Mouse (Mus musculus): ENCODE measurements at regions not wholly inside any gene's neighbourhood (a gene's known extent, or its start where the extent isn't known, plus 50 kb on each side); places are given as distances from the start of the nearest gene placed in this dataset.

GRCm38 (mm10) chr2:51207150-51208022 lies 58.5 kb upstream of the Rnd3 start:
- Histone ChIP-seq H3K4me3 (ENCODE audit: control insufficient read depth in 1 of 2, insufficient read depth in 1 of 2, low read depth in 2 of 2, low read length in 2 of 2) (no peak overlapping the region), H3K27ac (ENCODE audit: control insufficient read depth, low read depth, low read length) (no peak overlapping the region), H3K36me3 (ENCODE audit: control insufficient read depth in 1 of 2, insufficient read depth in 2 of 2, low read length in 2 of 2) (no peaks in the 10 kb centered on the region), H3K4me1 (ENCODE audit: control insufficient read depth in 1 of 2, insufficient read depth in 2 of 2, low read length in 2 of 2) (no peaks in the 10 kb centered on the region), H3K27me3 (ENCODE audit: control insufficient read depth in 1 of 2, insufficient read depth in 2 of 2, low read length in 2 of 2) (no peaks in the 10 kb centered on the region), H3K9ac (ENCODE audit: control insufficient read depth, low read depth, low read length, poor library complexity, severe bottlenecking) (no peak overlapping the region), H3K79me2 (ENCODE audit: control insufficient read depth, insufficient read depth, low read length, poor library complexity) (no peaks in the 10 kb centered on the region), H3K9me3 (replicated peaks; ENCODE audit: insufficient read depth, low read length) (no peaks in the 10 kb centered on the region)
- no peak for DNase-seq (ENCODE audit: low read depth, low spot score)
- no peak for TF ChIP-seq NRF1 (IDR thresholded peaks at IDR 0.05; ENCODE audit: insufficient read depth, low read depth, low read length, poor library complexity, severe bottlenecking)
- no peak for TF ChIP-seq POLR2A (IDR thresholded peaks at IDR 0.05; ENCODE audit: control insufficient read depth in 1 of 2, insufficient read depth in 1 of 2, low read depth in 1 of 2, low read length in 2 of 2, poor library complexity in 1 of 2)
- no peak for TF ChIP-seq MEF2A (IDR thresholded peaks at IDR 0.05; ENCODE audit: extremely low read depth, insufficient replicate concordance, low read depth, low read length, poor library complexity, severe bottlenecking)
- TF ChIP-seq RCOR1 (IDR thresholded peaks at IDR 0.05; ENCODE audit: low read depth, low read length): no peak
- TF ChIP-seq TAL1 (IDR thresholded peaks at IDR 0.05; ENCODE audit: low read length): no peak
- TF ChIP-seq HCFC1 (IDR thresholded peaks at IDR 0.05; ENCODE audit: low read depth, low read length): no peak
- no peak for TF ChIP-seq SIN3A (IDR thresholded peaks at IDR 0.05; ENCODE audit: low read length)
- TF ChIP-seq BHLHE40 (IDR thresholded peaks at IDR 0.05; ENCODE audit: borderline replicate concordance, low read depth, low read length): no peak
- TF ChIP-seq JUND (IDR thresholded peaks at IDR 0.05; ENCODE audit: low read depth, low read length): no peak
- no peak for TF ChIP-seq ETS1 (IDR thresholded peaks at IDR 0.05; ENCODE audit: low read depth, low read length)
- no peak for TF ChIP-seq CHD2 (IDR thresholded peaks at IDR 0.05; ENCODE audit: low read length)
- TF ChIP-seq TBP (IDR thresholded peaks at IDR 0.05; ENCODE audit: low read depth, low read length): no peak
- TF ChIP-seq POLR2AphosphoS5 (IDR thresholded peaks at IDR 0.05; ENCODE audit: borderline replicate concordance, low read depth, low read length): no peak
- no peak for TF ChIP-seq MYC (IDR thresholded peaks at IDR 0.05; ENCODE audit: low read depth, low read length)
- TF ChIP-seq CHD1 (IDR thresholded peaks at IDR 0.05; ENCODE audit: low read depth, low read length): no peak
- TF ChIP-seq KAT2A (conservative IDR thresholded peaks at IDR 0.05; ENCODE audit: low read depth, low read length): no peak
- no peak for TF ChIP-seq ELF1 (IDR thresholded peaks at IDR 0.05; ENCODE audit: low read depth, low read length)
- TF ChIP-seq ZKSCAN1 (IDR thresholded peaks at IDR 0.05; ENCODE audit: low read depth, low read length): no peak

DNA sequence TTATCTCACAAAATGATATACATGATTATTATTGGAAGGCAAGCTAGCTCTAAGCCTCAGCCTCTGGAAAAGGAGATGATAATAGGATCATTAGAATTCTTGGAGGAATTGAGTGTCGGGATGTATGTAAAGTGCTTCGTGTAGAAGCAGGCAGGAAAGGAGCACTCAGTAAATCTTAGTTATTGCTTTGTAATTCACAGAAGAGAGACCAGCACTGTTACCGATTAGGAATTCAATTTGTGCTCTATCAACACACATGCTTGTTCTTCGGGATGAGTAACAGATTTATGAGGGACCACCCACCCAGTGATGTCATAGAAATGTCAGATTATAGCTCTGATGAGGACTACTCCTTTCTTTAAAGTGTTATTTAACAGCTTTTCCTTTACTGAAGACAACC lies 57.4 kb upstream of the Rnd3 start:
- Histone ChIP-seq H3K9ac (ENCODE audit: control insufficient read depth, low read depth, low read length, poor library complexity, severe bottlenecking) (no peak overlapping the region), H3K4me1 (ENCODE audit: control insufficient read depth in 1 of 2, insufficient read depth in 2 of 2, low read length in 2 of 2) (no peaks in the 10 kb centered on the region), H3K4me3 (ENCODE audit: control insufficient read depth in 1 of 2, insufficient read depth in 1 of 2, low read depth in 2 of 2, low read length in 2 of 2) (no peak overlapping the region), H3K9me3 (replicated peaks; ENCODE audit: insufficient read depth, low read length) (no peaks in the 10 kb centered on the region), H3K27ac (ENCODE audit: control insufficient read depth, low read depth, low read length) (no peak overlapping the region), H3K36me3 (ENCODE audit: control insufficient read depth in 1 of 2, insufficient read depth in 2 of 2, low read length in 2 of 2) (no peaks in the 10 kb centered on the region), H3K79me2 (ENCODE audit: control insufficient read depth, insufficient read depth, low read length, poor library complexity) (no peaks in the 10 kb centered on the region), H3K27me3 (ENCODE audit: control insufficient read depth in 1 of 2, insufficient read depth in 2 of 2, low read length in 2 of 2) (no peaks in the 10 kb centered on the region)
- no peak for TF ChIP-seq BHLHE40 (IDR thresholded peaks at IDR 0.05; ENCODE audit: borderline replicate concordance, low read depth, low read length)
- TF ChIP-seq ETS1 (IDR thresholded peaks at IDR 0.05; ENCODE audit: low read depth, low read length): no peak
- no peak for TF ChIP-seq TBP (IDR thresholded peaks at IDR 0.05; ENCODE audit: low read depth, low read length)
- TF ChIP-seq MAFK (IDR thresholded peaks at IDR 0.05; ENCODE audit: borderline replicate concordance, low read depth, low read length): no peak
- no peak for TF ChIP-seq ZKSCAN1 (IDR thresholded peaks at IDR 0.05; ENCODE audit: low read depth, low read length)
- TF ChIP-seq GATA1 (IDR thresholded peaks at IDR 0.05; ENCODE audit: low read depth, low read length): no peak
- no peak for TF ChIP-seq NRF1 (IDR thresholded peaks at IDR 0.05; ENCODE audit: insufficient read depth, low read depth, low read length, poor library complexity, severe bottlenecking)
- no peak for TF ChIP-seq RAD21 (IDR thresholded peaks at IDR 0.05; ENCODE audit: low read depth, low read length)
- no peak for TF ChIP-seq POLR2A (IDR thresholded peaks at IDR 0.05; ENCODE audit: control insufficient read depth in 1 of 2, insufficient read depth in 1 of 2, low read depth in 1 of 2, low read length in 2 of 2, poor library complexity in 1 of 2)
- TF ChIP-seq TAL1 (IDR thresholded peaks at IDR 0.05; ENCODE audit: low read length): no peak
- TF ChIP-seq HCFC1 (IDR thresholded peaks at IDR 0.05; ENCODE audit: low read depth, low read length): no peak
- DNase-seq (ENCODE audit: low read depth, low spot score): no peak

Measured in MEL (cell line).